Mouse (Mus musculus) heart, adult 8-10 months (tissue): Measurements from ENCODE around the gene Slit2. TPM values are rescaled to one million over a fixed set of nuclear protein-coding genes. Genes with fewer than 3 reads are reported as not detected.

Experiments used
- microRNA-seq: library from miRNA; unstranded; fragments of <30 nt; microRNA quantifications from one replicate; pipeline ENCODE4 v1.2.0, GENCODE M21; 2022
- total RNA-seq, 4 experiments: library from RNA; stranded (reverse); gene quantifications; 2 replicates each; pipeline ENCODE4 v1.2.4; 2022

The Slit2 gene
- total RNA-seq, 4 experiments from 2014 or later = 3.5 to 5.9 (median 4.7) TPM

Small RNAs within 50 kb of the gene (microRNA-seq; reads per million reads assigned to microRNA genes)
- gene Mir218-1 = 4.2 reads per million, percentile 9 among the genes with 10 or more reads in this experiment
